Mouse (Mus musculus): ENCODE measurements around the gene Spryd7.

Gene Spryd7

DNA sequence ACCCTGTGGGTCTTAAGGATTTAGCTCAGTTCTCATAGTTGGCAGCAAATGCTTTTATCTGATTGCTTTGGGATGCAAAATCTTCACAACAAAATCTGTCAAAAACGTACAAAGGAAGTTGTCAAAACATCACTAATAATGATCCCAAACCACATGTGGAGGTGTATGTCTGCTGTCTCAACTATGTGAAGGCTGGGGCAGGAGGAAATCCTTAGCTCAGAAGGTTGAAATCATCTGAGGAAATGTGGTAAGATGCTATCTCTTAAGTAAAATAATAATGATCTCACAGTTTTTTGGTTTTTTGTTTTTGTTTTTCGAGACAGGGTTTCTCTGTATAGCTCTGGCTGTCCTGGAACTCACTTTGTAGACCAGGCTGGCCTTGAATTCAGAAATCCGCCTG is 20.9 kb downstream of the Spryd7 start:
- no peak for DNase-seq

DNA sequence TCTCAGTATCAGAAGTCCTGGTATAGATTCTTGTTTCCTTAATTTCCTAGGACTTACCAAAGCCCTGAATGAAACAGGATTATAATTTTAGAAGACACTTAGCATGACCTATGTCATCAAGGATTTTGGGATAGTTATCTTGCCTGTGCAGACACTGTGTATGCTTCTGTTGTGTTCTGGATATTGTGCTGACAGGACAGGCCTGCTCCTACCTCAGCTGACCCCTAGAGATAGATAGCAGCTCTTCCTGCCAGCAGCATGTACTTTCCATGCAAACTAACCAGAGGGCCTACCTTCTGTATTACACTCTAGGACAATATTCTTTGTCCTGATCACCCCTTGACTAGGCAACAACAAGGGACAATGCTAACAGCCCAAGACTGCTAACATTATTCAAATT is 25.7 kb downstream of the Spryd7 start:
- DNase-seq, result no peak

DNA sequence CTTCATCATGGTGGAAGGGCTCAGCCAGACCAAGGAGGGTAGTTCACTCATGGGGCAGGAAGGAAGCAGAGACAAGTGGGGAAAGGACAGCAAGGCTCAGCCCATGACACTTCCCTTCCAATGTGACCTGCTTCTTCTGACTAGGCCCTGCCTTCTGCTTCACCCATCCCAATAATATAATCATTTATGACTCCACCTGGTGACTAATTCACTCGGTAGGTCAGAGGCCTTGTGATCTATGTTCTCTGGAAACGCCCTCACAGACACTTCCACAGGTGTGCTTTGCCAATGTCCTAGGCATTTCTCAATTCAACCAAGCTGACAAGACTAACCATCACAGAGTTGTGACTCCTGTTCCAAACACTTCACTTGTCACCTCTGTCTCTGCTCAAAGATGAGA is 26.3 kb downstream of the Spryd7 start:
- no peak for DNase-seq

DNA sequence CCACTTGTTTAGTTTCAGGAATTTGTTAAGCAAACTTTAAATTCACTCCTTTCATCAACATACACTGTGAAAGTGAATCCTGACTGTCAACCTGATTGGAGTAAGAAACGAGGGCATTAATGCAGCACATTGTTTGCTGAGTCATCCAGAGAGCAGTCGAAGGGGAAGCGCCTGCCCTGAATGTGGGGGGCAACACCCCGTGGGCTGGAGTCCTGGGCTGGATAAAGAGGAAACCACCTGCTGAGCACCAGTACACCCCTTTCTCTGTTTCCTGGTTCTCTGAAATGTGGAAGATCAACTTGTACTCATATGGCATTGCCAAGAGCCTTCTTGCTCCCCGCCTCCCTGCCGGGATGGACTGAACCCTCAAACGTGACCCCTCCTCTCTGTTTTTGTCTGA is 27.2 kb downstream of the Spryd7 start:
- no peak for DNase-seq

DNA sequence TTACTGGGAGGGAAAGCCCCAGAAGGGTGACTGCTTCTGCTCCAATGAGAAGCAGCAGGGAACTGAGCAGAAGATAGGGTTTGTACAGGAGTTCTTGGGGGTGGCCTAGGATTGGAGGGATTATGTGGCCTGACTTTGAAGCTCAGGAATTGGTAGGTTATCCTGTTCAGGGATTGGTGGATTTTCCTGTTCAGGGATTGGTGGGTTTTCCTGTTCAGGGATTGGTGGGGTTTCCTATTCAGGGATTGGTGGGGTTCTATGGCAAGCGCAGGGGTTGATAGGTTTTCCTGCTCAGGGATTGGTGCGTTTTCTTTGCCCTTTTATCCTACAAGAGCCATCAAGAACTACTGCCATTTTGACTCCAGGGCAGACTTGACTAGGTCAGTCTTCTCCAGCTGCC is 30.7 kb downstream of the Spryd7 start:
- no peak for DNase-seq

DNA sequence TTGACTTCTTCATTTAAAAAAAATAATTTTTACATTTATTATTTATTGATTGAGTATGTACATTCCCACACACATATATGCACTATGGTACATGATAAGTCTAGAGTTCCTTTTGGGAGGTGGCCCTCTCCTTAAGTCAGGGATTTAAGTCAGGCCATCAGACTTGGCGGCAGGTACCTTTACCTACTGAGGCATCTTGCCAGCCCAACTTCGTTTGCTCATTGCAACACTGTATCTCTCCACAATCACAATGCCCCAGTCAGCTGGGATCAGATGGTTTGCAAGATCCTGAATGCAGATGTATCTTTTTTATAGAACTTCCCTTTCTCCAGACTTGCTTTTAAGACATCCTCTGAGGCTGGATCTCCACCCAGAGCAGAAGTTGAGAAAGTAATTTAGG is 32.9 kb downstream of the Spryd7 start:
- DNase-seq, result no peak

DNA sequence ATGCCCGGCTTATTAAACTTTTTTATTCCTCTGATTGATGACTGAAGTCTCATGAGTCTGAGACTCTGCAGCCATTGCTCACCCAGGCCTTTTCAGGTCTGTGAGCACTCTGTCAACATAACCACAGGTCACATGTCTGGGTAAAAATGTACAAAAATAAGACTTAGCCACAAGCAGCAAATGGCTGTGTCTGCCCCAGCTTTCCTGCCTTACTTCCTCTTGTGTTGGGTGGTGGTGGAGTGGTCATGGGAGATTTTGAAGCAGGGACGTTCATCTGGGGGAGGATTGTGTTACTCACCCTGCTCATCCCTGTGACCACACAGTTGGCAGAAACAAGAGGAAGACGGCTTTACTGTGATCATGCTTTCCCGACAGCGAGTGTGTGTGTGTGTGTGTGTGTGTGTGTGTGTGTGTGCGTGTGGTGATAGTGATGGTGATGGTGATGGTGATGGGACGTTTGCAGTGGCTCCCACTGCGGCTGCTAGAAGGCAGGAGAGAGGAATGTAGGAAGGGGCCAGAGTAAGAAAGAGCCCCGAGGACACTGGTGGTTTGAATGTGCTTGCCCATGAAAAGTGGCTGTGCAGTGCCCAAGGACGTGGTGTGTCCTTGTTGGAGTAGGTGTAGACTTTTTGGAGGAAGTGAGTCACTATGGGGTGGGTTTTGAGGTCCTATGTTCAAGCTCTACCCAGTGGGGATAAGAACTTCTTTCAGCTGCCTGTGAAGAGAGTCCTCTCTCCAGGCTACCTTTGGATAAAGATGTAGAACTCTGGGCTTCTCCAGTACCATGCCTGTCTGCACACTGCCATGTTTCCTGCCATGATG is 37.8 kb downstream of the Spryd7 start:
- no peak for DNase-seq

DNA sequence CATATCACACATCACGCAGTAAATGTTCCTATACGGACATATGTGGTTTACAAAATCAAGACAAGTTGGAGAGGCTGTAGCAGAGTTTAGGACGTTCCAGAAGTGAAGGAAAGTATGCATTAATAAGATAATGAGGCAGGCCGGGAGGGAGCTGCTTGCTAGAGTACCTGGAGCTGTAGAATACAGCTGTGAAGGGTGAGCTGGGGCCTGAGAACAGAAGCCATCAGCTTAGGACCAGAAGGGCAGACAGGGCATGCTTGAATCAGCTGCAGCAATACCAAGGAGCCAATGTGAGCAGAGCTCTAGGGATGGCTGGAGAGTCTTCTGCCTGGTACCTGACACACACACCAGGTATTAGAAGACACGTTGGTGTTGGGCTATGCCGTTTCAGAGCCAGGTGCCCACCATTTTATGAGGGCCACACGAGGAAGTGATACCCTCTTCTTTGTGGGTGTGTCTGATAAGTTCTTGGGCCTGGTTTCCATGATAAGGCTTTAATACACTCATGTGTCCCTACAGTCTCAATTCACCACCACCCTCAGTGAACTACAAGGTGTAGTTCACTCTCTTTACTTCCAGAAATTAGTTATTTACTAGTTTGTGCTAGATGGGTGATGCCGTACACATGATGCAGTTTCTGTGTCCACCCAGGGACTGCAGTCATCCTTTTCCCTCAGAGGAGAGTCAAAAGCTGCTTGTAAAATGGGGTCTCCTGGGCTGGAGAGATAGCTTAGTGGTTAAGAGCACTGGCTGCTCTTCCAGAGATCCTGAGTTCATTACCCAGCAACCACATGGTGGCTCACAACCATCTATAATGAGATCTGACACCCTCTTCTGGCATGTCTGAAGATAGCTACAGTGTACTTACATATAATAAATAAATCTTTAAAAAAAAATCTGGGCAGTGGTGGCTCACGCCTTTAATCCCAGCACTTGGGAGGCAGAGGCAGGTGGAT is 39.9 kb downstream of the Spryd7 start:
- DNase-seq, result no peak

DNA sequence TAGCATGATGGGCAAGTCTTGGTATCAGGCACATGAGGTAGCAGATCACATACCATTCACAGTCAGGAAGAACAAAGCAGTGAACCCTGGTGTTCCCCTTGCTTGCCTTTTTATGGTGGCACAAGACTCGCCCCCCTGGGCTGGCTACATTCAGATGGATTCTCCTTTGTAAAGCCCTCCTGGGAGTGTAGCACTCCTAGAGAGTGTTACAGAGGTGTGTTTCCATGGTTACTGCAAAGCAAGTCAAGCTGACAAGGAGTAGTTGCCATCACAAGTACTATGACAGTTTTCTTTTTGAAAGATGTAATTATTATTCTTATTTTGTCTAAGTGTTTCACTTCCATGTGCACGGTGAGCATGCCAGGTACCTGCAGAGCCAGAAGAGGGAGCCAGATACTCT is 45.2 kb downstream of the Spryd7 start:
- DNase-seq, result no peak

DNA sequence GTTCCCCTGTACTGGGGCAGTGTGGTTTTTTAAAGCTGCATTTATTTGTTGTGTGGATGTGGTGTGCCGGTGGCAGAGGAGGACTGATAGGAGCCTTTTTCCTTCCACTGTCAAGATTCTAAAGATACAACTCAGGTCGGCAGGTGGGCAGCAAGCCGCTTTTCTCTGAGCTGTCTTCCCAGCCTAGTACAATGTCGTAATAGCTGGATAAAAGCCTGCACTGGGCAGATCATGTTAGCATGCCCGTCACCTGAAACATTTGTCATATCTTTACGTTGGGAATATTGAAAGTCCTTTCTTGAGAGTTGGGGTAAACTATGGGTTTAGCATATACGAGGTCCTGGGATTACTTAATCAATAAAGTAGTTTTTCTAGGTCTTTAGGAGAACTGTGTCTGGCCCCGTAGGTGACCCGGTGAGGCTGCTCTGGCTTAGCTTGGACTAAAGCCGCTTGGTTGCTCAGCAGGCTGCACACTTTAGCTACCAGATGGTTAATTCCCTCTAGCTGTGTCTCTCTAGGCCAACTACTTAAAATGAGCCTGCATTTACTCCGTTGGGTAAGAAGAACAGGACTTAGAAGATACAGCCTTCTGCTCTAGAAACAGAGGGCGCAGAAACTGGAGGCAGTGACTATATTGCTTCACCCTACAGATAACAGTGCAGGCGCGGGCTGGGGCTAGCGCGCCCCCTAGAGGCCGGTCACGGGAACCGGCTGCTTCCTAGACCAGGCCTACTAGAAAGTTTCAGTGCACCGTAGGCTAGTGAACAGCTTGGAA is 58.8 kb downstream of the Spryd7 start:
- peak; percentile 86 to 87 for DNase-seq

DNA sequence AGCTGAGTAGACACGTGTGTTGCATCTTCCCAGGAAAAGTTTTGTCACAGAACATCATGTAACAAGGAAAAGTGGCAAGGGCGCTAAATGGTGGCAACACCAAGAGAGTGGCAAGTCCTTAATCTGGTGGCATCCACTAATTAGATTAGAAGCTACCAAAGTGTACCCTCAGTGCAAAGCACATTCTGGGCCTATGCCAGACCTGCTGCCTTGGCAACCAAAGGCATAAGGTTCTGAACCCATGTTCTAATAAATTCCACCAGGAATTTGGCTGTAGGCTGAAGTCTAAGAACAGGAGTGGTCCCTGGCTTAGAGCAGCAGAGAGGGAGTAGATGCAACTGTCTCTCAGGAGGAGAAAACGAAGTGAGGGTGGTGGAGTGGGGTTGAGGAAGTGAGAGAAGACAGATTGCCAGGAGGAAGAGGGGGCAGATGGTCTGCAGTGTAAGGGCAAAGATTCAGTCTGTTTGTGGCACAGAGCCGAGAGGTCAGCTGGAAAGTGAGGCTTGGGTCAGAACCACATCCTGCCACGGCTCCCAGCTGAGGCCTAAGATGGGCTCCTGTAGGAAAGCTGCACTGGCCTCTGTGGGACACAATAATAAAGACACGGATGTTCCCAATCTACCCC is 63.1 kb downstream of the Spryd7 start:
- DNase-seq, result peak; percentile 75 to 79

All from cerebellum, postnatal 10 days (tissue).